Mouse (Mus musculus): ENCODE data around the gene Ddx28. TPM values are rescaled to one million over a fixed set of nuclear protein-coding genes. Genes with fewer than 3 reads are reported as not detected.

The Ddx28 gene
- total and polyA plus RNA-seq, 2 experiments from 2014 or later, result 20.2 to 36.7 TPM

DNA sequence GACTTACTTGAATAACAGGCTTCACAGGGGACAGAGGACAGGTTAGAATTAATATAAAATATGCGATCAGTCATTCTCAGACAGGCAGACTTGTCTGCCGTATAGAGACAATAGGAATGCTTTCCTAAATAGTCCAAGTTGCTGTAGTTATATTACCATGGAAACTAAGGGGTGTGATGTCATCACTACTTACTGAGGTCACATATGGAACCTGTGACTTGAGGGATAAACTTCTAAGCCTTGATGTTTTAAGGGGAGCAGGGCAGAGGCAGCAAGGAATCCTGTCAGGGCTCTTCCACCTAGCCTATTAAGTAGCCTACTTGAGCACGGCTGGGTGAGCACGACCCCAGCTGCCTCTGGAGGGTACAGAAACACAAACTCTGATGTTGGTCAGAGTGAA lies 5.8 kb downstream of the Ddx28 start, which contains the start of gene Dpep2nb:
Gene Dpep2nb, minus strand, starts transcription at position 101 of the 400 bp plus-strand sequence.
- 0 out of 2 replicates have a peak, but pooled peaks cover 5% of the 10 kb centered on the region for H3K4me1 ChIP-seq (ENCODE audit: insufficient read depth, low read length)
- H3K27me3 ChIP-seq (ENCODE audit: insufficient read depth, low read length), result no peaks in the 10 kb centered on the region
- no peak within 1 kb of the TSS for H3K9ac ChIP-seq (replicated peaks; ENCODE audit: low read length)
- no peak for TF ChIP-seq CTCF (IDR thresholded peaks at IDR 0.05; ENCODE audit: low read depth)
- no peak within 1 kb of the TSS for H3K27ac ChIP-seq
- no peak for ATAC-seq
- H3K9me3 ChIP-seq (ENCODE audit: low read length), result no peaks in the 10 kb centered on the region
- 71% methylated on average over 4 of the region's 4 CpGs for WGBS
- no peak within 1 kb of the TSS for H3K4me2 ChIP-seq (ENCODE audit: low read depth, low read length)
- H3K36me3 ChIP-seq (ENCODE audit: insufficient read depth, low read length), result no peaks in the 10 kb centered on the region
- no peak for DNase-seq (ENCODE audit: low spot score)
- H3K4me3 ChIP-seq (ENCODE audit: low read length), result no peak within 1 kb of the TSS

DNA sequence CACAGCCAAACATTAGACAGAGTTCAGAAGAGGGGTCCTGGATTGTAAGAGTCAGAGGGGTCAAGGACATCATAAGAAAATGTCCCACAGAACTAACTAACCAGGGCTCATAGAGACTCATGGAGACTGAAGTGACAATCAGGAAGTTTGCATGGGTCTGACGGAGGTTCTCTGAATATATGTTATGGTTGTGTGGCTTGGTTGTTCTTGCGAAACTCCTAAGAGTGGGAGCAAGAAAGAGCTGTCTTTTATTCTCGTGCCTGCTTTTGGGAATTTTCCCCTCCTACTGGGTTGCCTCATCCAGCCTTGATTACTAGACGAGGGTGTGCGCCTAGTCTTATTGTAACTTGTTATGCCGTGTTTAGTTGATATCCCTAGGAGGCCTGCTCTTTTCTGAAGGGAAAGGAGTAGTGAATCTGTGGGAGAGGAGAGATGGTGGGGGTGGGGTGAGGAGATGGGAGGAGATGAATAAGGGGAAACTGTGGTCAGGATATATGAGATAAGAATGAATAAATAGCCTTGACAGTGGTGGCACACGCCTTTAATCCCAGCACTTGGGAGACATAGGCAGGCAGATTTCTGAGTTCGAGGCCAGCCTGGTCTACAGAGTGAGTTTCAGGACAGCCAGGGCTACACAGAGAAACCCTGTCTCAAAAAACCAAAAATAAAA lies 7.0 kb downstream of the Ddx28 start:
- no peaks in the 10 kb centered on the region for H3K36me3 ChIP-seq (ENCODE audit: insufficient read depth, low read length)
- 70% methylated on average over 8 of the region's 8 CpGs for WGBS
- H3K27ac ChIP-seq, result no peak overlapping the region
- no peaks in the 10 kb centered on the region for H3K4me1 ChIP-seq (ENCODE audit: insufficient read depth, low read length)
- H3K9ac ChIP-seq (replicated peaks; ENCODE audit: low read length), result no peak overlapping the region
- no peak for DNase-seq (ENCODE audit: low spot score)
- H3K4me3 ChIP-seq (ENCODE audit: low read length), result no peak overlapping the region
- H3K27me3 ChIP-seq (ENCODE audit: insufficient read depth, low read length), result no peaks in the 10 kb centered on the region
- TF ChIP-seq CTCF (IDR thresholded peaks at IDR 0.05; ENCODE audit: low read depth), result no peak
- H3K4me2 ChIP-seq (ENCODE audit: low read depth, low read length), result no peak overlapping the region
- no peak for ATAC-seq
- no peaks in the 10 kb centered on the region for H3K9me3 ChIP-seq (ENCODE audit: low read length)

DNA sequence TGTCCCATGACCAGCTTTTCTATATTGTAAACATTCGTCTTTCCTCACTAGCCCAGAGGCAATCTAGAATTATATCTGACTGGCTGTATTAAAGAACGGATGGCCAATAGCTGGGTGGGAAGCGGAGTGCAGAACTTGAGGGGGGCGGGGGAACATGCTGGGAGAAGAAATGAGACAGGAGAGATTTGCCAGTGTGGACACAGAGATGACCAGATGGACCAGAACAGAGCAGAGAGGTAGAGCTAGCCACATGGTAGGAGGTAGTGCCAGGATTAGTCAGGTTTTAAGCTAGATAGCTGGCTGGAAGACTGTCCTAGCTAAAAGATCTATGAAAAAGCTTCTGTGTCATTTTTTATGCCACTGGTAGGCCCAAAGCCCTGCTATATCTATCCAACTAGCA lies 9.8 kb downstream of the Ddx28 start:
- no peak overlapping the region for H3K9ac ChIP-seq (replicated peaks; ENCODE audit: low read length)
- ATAC-seq, result no peak
- no peak overlapping the region for H3K4me2 ChIP-seq (ENCODE audit: low read depth, low read length)
- H3K9me3 ChIP-seq (ENCODE audit: low read length), result no peaks in the 10 kb centered on the region
- H3K4me3 ChIP-seq (ENCODE audit: low read length), result no peak overlapping the region
- H3K27me3 ChIP-seq (ENCODE audit: insufficient read depth, low read length), result no peaks in the 10 kb centered on the region
- no peak for TF ChIP-seq CTCF (IDR thresholded peaks at IDR 0.05; ENCODE audit: low read depth)
- DNase-seq (ENCODE audit: low spot score), result no peak
- no peaks in the 10 kb centered on the region for H3K4me1 ChIP-seq (ENCODE audit: insufficient read depth, low read length)
- H3K27ac ChIP-seq, result no peak overlapping the region
- H3K36me3 ChIP-seq (ENCODE audit: insufficient read depth, low read length), result no peaks in the 10 kb centered on the region
- 81% methylated on average over 4 of the region's 4 CpGs for WGBS

DNA sequence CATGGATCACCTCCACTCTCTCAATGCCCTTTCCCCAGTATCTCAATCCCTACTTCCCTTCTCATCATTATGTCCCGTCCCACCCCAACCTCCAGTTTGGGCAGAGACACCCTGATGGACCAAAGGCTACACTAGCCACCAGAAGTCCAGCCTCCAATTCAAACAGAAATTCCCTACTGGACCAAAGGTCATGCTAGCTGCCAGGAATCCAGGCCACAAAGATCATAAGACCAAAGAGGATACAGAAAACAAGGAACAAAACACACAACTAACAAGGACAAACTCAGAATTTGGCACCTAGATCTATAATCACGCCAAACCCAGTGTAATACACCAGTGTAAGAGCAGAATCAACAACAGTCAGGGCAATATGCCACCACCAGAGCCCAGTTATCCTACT lies 12.7 kb downstream of the Ddx28 start:
- no peak overlapping the region for H3K9ac ChIP-seq (replicated peaks; ENCODE audit: low read length)
- no peak for ATAC-seq
- H3K4me3 ChIP-seq (ENCODE audit: low read length), result no peak overlapping the region
- no peaks in the 10 kb centered on the region for H3K36me3 ChIP-seq (ENCODE audit: insufficient read depth, low read length)
- H3K27ac ChIP-seq, result no peak overlapping the region
- no peak for DNase-seq (ENCODE audit: low spot score)
- 89% methylated on average over 2 of the region's 2 CpGs for WGBS
- H3K4me2 ChIP-seq (ENCODE audit: low read depth, low read length), result no peak overlapping the region
- no peak for TF ChIP-seq CTCF (IDR thresholded peaks at IDR 0.05; ENCODE audit: low read depth)
- H3K9me3 ChIP-seq (ENCODE audit: low read length), result no peaks in the 10 kb centered on the region
- H3K4me1 ChIP-seq (ENCODE audit: insufficient read depth, low read length), result no peaks in the 10 kb centered on the region
- H3K27me3 ChIP-seq (ENCODE audit: insufficient read depth, low read length), result no peaks in the 10 kb centered on the region

- H3K9ac ChIP-seq (replicated peaks; ENCODE audit: low read length), result no peak overlapping the region
- no peak overlapping the region for H3K4me2 ChIP-seq (ENCODE audit: low read depth, low read length)
- no peak for TF ChIP-seq CTCF (IDR thresholded peaks at IDR 0.05; ENCODE audit: low read depth)
- 69% methylated on average over 7 of the region's 7 CpGs for WGBS
- H3K4me1 ChIP-seq (ENCODE audit: insufficient read depth, low read length), result no peaks in the 10 kb centered on the region
- H3K9me3 ChIP-seq (ENCODE audit: low read length), result no peaks in the 10 kb centered on the region
- ATAC-seq (no peak), DNase-seq (ENCODE audit: low spot score) (no peak)
- H3K4me3 ChIP-seq (ENCODE audit: low read length), result no peak overlapping the region
- no peak overlapping the region for H3K27ac ChIP-seq
- no peaks in the 10 kb centered on the region for H3K27me3 ChIP-seq (ENCODE audit: insufficient read depth, low read length)
- no peaks in the 10 kb centered on the region for H3K36me3 ChIP-seq (ENCODE audit: insufficient read depth, low read length)
Measured at GRCm38 (mm10) chr8:105996359-105996758, 15.3 kb downstream of the Ddx28 start.

- no peaks in the 10 kb centered on the region for H3K4me1 ChIP-seq (ENCODE audit: insufficient read depth, low read length)
- no peaks in the 10 kb centered on the region for H3K9me3 ChIP-seq (ENCODE audit: low read length)
- no peak for TF ChIP-seq CTCF (IDR thresholded peaks at IDR 0.05; ENCODE audit: low read depth)
- no peak overlapping the region for H3K4me3 ChIP-seq (ENCODE audit: low read length)
- no peak overlapping the region for H3K9ac ChIP-seq (replicated peaks; ENCODE audit: low read length)
- 60% methylated on average over 4 of the region's 4 CpGs for WGBS
- DNase-seq (ENCODE audit: low spot score) (no peak), ATAC-seq (no peak)
- no peak overlapping the region for H3K4me2 ChIP-seq (ENCODE audit: low read depth, low read length)
- no peak overlapping the region for H3K27ac ChIP-seq
- no peaks in the 10 kb centered on the region for H3K27me3 ChIP-seq (ENCODE audit: insufficient read depth, low read length)
- H3K36me3 ChIP-seq (ENCODE audit: insufficient read depth, low read length), result no peaks in the 10 kb centered on the region
Measured at GRCm38 (mm10) chr8:105993226-105993625, 18.5 kb downstream of the Ddx28 start.

DNA sequence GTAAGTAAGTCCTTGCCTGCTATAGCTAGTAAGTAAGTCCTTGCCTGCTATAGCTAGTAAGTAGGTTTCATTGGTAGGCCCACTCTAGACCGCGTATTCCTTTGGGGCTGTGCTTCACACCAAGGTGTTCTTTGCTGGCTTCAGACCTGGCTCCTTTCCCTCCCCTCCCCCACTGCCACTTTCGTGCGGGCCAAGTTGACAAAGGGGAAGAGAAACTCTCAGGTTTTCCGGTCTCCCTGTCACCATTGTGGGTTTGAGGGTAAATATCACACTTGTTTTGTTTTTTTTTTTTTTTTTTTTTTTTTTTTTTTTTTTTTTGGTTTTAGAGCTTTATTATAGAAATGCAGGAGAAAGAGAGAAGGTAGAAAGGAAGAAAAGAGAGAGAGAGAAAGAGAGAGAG lies 19.2 kb downstream of the Ddx28 start:
- H3K27ac ChIP-seq, result no peak overlapping the region
- no peaks in the 10 kb centered on the region for H3K36me3 ChIP-seq (ENCODE audit: insufficient read depth, low read length)
- H3K4me1 ChIP-seq (ENCODE audit: insufficient read depth, low read length), result no peaks in the 10 kb centered on the region
- no peaks in the 10 kb centered on the region for H3K27me3 ChIP-seq (ENCODE audit: insufficient read depth, low read length)
- WGBS, result 74% methylated on average over 4 of the region's 5 CpGs
- DNase-seq (ENCODE audit: low spot score), result no peak
- no peaks in the 10 kb centered on the region for H3K9me3 ChIP-seq (ENCODE audit: low read length)
- ATAC-seq, result no peak
- H3K4me3 ChIP-seq (ENCODE audit: low read length), result no peak overlapping the region
- TF ChIP-seq CTCF (IDR thresholded peaks at IDR 0.05; ENCODE audit: low read depth), result no peak
- no peak overlapping the region for H3K4me2 ChIP-seq (ENCODE audit: low read depth, low read length)
- no peak overlapping the region for H3K9ac ChIP-seq (replicated peaks; ENCODE audit: low read length)
